Mouse (Mus musculus): ENCODE measurements at regions not wholly inside any gene's neighbourhood (a gene's known extent, or its start where the extent isn't known, plus 50 kb on each side); places are given as distances from the start of the nearest gene placed in this dataset.

DNA sequence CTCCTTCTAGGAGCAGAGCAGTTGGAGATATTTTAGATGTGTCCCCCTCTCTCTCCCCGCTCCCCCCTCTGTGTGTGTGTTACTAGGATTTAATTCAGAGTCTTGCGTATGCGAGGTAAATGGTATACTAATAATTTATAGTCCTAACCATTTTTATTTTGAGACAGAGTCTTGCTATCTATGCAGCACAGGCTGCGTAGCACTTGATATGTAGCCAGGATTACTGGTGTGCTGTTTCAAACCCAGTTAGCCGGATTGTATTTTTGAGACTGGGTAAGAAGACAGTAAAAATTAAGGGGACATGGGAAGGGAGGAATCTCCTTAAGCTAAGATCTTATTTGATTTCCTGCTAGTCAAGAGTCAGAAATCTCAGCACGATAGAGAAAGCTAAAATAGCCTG, 636.6 kb upstream of the Fam160b2 start:
- no peak for TF ChIP-seq CTCF (IDR thresholded peaks at IDR 0.05; ENCODE audit: low read depth, low read length)
- TF ChIP-seq POLR2A (IDR thresholded peaks at IDR 0.05; ENCODE audit: extremely low read depth, insufficient read depth, low read length): no peak
